Mouse (Mus musculus): ENCODE measurements at regions not wholly inside any gene's neighbourhood (a gene's known extent, or its start where the extent isn't known, plus 50 kb on each side); places are given as distances from the start of the nearest gene placed in this dataset.

DNA sequence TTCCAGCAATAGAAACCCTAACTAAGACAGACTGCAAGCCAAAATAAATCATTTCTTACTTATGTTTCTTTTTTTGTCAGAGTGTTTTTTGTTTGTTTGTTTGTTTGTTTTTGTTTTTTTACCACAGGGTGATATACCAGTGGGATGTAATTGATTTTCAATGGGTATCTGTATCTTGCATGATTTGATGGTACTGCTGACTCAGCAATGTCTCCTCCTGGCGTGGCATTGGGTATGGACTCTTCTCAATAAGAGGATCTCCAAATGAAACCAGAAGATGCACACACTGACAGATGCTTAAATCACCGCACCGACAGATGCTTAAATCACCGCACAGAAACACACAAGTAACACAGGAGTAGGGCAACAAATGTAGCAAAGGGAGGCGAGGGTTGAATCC lies 54.8 kb upstream of the Lnx1 start:
- TF ChIP-seq CTCF (IDR thresholded peaks at IDR 0.05; ENCODE audit: low read depth, low read length) (no peak), POLR2A (IDR thresholded peaks at IDR 0.05; ENCODE audit: extremely low read depth, insufficient read depth, low read length) (no peak)

All from liver, adult 2 months (tissue).